Mouse (Mus musculus) hindbrain, embryonic 10.5 days (tissue): ENCODE measurements around the gene Tubb3. TPM values are rescaled to one million over a fixed set of nuclear protein-coding genes. Genes with fewer than 3 reads are reported as not detected.
"Not testable (repeated sequence)": the region's sequence is repeated elsewhere in the genome, so short reads cannot be mapped to it uniquely, and the experiment has no call there.

Experiments used
- DNase-seq: peaks from one replicate; pipeline ENCODE4 v3.0.0-alpha.2; 2017; ENCODE audit warnings: low spot score
- H3K27ac ChIP-seq: fragments of 300-500 bp; sonication (generic); 2 replicates; pipeline ENCODE4 v1.5.1; 2016; ENCODE audit warnings: mild to moderate bottlenecking, moderate library complexity
- H3K27me3 ChIP-seq: fragments of 300-500 bp; sonication (generic); 2 replicates; pipeline ENCODE4 v1.6.1; 2016; ENCODE audit warnings: mild to moderate bottlenecking; ENCODE audit not compliant: poor library complexity, insufficient read depth, severe bottlenecking
- H3K36me3 ChIP-seq: fragments of 300-500 bp; sonication (generic); 2 replicates; pipeline ENCODE4 v1.6.1; 2016; ENCODE audit warnings: mild to moderate bottlenecking, moderate library complexity
- H3K4me1 ChIP-seq: fragments of 300-500 bp; sonication (generic); replicated peaks from 2 replicates; pipeline ENCODE4 v1.6.1; 2016; ENCODE audit warnings: mild to moderate bottlenecking
- H3K4me3 ChIP-seq: fragments of 300-500 bp; sonication (generic); 2 replicates; pipeline ENCODE4 v1.5.1; 2016; ENCODE audit warnings: mild to moderate bottlenecking, moderate library complexity
- H3K9me3 ChIP-seq: fragments of 300-500 bp; sonication (generic); 2 replicates; pipeline ENCODE4 v1.6.1; 2016; ENCODE audit warnings: mild to moderate bottlenecking, moderate library complexity
- WGBS: fragments of 180-500 bp; shearing (Covaris S2); methylation state at CpG from one replicate; pipeline ENCODE4 v1.1.7; 2016; 5-methylcytosine and 5-hydroxymethylcytosine counted together
- polyA plus RNA-seq: library from polyadenylated mRNA; unstranded; fragments of >200 nt; fragmentation: Nextera tagmentation; extraction: Ambion mirVana; gene quantifications from 2 replicates; pipeline ENCODE4 v1.2.1, GENCODE M21; 2016

The Tubb3 gene
- polyA plus RNA-seq, 1 experiment from 2014 or later, result 909 TPM

- Histone ChIP-seq H3K27ac (no peak overlapping the region), H3K27me3 (peaks cover 4% of the 10 kb centered on the region; the same call in 1 of the 2 replicates), H3K9me3 (no peaks in the 10 kb centered on the region), H3K36me3 (peaks cover 58% of the 10 kb centered on the region), H3K4me3 (no peak overlapping the region), H3K4me1 (peaks cover 24% of the 10 kb centered on the region)
- 94% methylated on average over 9 of the region's 9 CpGs for WGBS
- no peak for DNase-seq
Observed at GRCm38 (mm10) chr8:123402730-123403326, 8.4 kb upstream of the Tubb3 start.

DNA sequence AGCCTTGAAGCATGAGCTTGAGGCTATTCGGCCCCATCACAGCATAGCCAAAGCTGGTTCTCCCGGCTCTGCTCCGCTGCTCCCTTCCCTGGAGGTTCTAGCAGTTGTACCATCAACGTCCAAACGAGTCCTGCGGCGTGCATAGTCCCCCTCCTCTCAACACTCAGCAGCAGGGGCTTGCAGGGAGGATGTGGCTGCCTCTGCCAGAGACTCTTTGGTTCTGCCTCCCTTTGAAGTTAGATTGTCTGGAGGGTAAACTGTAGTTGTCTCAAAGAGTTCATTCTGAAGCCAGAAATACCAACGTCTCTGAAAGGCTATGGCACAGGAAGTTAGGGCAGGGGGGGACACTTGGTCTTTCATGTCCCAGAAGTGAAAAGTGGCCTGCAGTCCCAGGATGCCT lies 6.7 kb upstream of the Tubb3 start:
- Histone ChIP-seq H3K27ac (peak overlapping the region; percentile 29; the same call in 1 of the 2 replicates), H3K36me3 (peaks cover 41% of the 10 kb centered on the region), H3K27me3 (peaks cover 14% of the 10 kb centered on the region), H3K4me3 (no peak overlapping the region), H3K4me1 (peaks cover 30% of the 10 kb centered on the region), H3K9me3 (no peaks in the 10 kb centered on the region)
- DNase-seq, result no peak
- WGBS, result 46% methylated on average over 8 of the region's 8 CpGs

DNA sequence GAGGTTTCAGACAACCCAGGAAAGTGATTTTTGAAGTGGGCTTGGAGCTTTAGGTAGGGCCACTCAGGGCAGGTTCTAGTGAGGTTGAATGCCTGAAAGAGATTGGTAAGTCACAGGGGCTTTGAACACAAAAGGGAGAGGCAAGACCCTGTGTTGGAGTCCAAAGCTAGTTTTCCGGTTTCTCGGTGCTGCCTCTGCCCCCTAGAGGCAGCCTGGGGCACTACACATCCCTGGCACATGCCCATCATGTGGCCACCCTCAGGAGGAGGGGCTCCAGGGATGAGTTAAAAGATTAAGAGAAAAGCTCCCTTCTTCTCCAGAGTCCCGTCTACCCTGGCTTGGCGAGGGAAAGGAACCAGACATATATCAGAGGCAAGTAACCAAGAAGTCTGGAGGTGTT lies 4.4 kb upstream of the Tubb3 start, which contains the start of gene Mc1r:
Gene Mc1r (plus strand): TSS at position 322 of the 400 bp plus-strand sequence.
- 12% methylated on average over 4 of the region's 4 CpGs for WGBS
- Histone ChIP-seq H3K36me3 (peaks cover 18% of the 10 kb centered on the region), H3K9me3 (no peaks in the 10 kb centered on the region), H3K27ac (peak within 1 kb of the TSS; percentile 51; the same call in 1 of the 2 replicates), H3K4me3 (peak within 1 kb of the TSS; percentile 7; the same call in 1 of the 2 replicates), H3K27me3 (peaks cover 37% of the 10 kb centered on the region), H3K4me1 (peaks cover 53% of the 10 kb centered on the region)
- DNase-seq, result peak; percentile 74

DNA sequence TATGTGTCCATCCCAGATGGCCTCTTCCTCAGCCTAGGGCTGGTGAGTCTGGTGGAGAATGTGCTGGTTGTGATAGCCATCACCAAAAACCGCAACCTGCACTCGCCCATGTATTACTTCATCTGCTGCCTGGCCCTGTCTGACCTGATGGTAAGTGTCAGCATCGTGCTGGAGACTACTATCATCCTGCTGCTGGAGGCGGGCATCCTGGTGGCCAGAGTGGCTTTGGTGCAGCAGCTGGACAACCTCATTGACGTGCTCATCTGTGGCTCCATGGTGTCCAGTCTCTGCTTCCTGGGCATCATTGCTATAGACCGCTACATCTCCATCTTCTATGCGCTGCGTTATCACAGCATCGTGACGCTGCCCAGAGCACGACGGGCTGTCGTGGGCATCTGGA lies 3.6 kb upstream of the Tubb3 start:
- Histone ChIP-seq H3K4me1 (peaks cover 61% of the 10 kb centered on the region), H3K27ac (no peak overlapping the region), H3K9me3 (no peaks in the 10 kb centered on the region), H3K27me3 (peaks cover 45% of the 10 kb centered on the region), H3K36me3 (peaks cover 10% of the 10 kb centered on the region), H3K4me3 (no peak overlapping the region)
- 93% methylated on average over 13 of the region's 13 CpGs for WGBS
- DNase-seq, result no peak

DNA sequence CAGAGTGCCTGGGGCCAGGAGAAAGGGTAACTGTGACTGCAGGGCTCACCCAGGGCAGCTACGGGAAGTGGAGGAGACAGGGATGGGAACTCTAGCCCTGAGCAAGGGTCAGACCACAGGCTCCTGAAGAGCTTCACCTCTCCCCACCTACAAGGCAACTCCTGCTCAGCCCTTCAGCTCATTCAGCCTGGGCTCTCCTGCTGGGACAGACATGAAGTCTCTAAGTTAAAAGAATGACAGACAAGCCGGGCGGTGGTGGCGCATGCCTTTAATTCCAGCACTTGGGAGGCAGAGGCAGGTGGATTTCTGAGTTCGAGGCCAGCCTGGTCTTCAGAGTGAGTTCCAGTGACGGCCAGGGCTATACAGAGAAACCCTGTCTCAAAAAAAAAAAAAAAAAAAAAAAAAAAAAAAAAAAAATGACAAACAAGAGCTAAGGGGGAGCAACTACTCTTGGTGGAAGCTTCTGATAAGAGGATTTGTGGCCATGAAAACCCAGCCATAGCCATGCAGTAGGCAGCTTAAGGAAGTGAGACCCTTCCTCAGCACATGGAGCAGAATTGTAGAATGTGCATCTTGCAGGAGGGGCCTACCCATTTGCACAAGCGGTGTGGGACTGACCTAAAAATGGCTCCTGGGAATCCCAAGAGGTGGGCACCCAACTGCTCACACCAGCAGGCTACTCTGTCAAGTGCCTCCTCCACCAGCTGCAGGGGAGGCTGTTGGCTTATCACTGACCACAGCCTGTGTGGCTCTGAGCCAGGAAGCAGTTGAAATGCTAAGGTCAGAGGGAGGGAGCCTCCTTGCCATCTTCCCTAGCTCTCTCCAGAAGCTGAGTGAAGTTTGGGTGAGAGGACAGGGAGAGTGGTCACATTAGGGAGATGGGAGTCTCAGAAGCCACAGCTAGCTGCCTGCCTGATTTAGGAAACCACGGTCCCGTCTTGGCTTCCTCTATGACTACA lies 2.4 kb upstream of the Tubb3 start:
- peak overlapping the region; percentile 73 for H3K4me3 ChIP-seq
- WGBS, result 76% methylated on average over 9 of the region's 9 CpGs
- peak overlapping the region; percentile 94 for H3K27ac ChIP-seq
- no peaks in the 10 kb centered on the region for H3K9me3 ChIP-seq
- H3K4me1 ChIP-seq, result peaks cover 74% of the 10 kb centered on the region
- peaks cover 58% of the 10 kb centered on the region for H3K27me3 ChIP-seq
- H3K36me3 ChIP-seq, result no peaks in the 10 kb centered on the region
- DNase-seq, result no peak

- Histone ChIP-seq H3K4me3 (peak overlapping the region; percentile 73), H3K4me1 (peaks cover 68% of the 10 kb centered on the region), H3K27me3 (peaks cover 58% of the 10 kb centered on the region), H3K27ac (peak overlapping the region; percentile 94), H3K36me3 (no peaks in the 10 kb centered on the region), H3K9me3 (no peaks in the 10 kb centered on the region)
- peak; percentile 61 for DNase-seq
- 44% methylated on average over 8 of the region's 8 CpGs for WGBS
Observed at GRCm38 (mm10) chr8:123410049-123410587, 1.1 kb upstream of the Tubb3 start.

GRCm38 (mm10) chr8:123410788-123411187 lies 436 bp upstream of the Tubb3 start:
- 7% methylated on average over 11 of the region's 11 CpGs for WGBS
- Histone ChIP-seq H3K27me3 (peaks cover 58% of the 10 kb centered on the region), H3K36me3 (no peaks in the 10 kb centered on the region), H3K4me1 (peaks cover 68% of the 10 kb centered on the region), H3K27ac (peak overlapping the region; percentile 94), H3K9me3 (no peaks in the 10 kb centered on the region), H3K4me3 (peak overlapping the region; percentile 73)
- no peak for DNase-seq

GRCm38 (mm10) chr8:123411781-123412327 lies 630 bp downstream of the Tubb3 start:
- WGBS, result 5% methylated on average over 16 of the region's 16 CpGs
- Histone ChIP-seq H3K9me3 (no peaks in the 10 kb centered on the region), H3K36me3 (peaks cover 5% of the 10 kb centered on the region), H3K27ac (peak overlapping the region; percentile 94), H3K4me1 (peaks cover 68% of the 10 kb centered on the region), H3K27me3 (peaks cover 58% of the 10 kb centered on the region), H3K4me3 (peak overlapping the region; percentile 73)
- DNase-seq, result no peak

DNA sequence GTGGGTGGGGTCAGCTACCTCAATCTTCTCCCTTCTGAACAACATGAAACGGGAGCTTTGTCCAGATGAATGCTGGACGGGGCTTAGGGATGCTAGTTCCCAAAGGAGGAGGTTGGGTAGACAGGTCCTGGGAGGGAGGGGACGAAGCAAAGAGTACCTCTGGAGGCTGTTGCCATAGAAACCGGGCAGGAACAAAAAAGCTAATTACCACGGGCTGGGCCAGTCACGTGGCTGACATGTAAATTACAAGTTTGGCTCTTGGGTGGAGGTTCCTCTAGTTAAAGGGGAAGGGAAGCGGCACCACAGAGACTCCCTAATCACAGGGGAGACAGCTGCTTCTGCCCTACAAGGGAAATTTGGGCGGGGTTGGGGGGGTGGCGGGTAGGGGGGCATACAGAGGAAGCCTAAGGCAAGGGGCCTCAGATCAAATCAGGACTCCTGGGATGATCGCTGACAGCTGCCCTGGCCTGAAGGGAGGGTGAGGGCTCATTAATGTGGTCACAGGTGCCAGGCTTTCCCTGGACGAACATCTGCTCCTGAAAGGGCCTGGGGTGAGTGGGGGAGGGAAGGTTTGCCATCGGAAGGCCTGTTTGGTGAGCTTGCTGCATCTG lies 1.4 kb downstream of the Tubb3 start:
- H3K9me3 ChIP-seq, result no peaks in the 10 kb centered on the region
- WGBS, result under 1% methylated on average over 12 of the region's 12 CpGs
- H3K4me3 ChIP-seq, result peak overlapping the region; percentile 73
- H3K27me3 ChIP-seq, result peaks cover 56% of the 10 kb centered on the region
- H3K27ac ChIP-seq, result peak overlapping the region; percentile 94
- peak; percentile 75 for DNase-seq
- H3K4me1 ChIP-seq, result peaks cover 70% of the 10 kb centered on the region
- peaks cover 12% of the 10 kb centered on the region for H3K36me3 ChIP-seq

GRCm38 (mm10) chr8:123414255-123414654 lies 3.0 kb downstream of the Tubb3 start:
- Histone ChIP-seq H3K9me3 (no peaks in the 10 kb centered on the region), H3K27ac (peak overlapping the region; percentile 94), H3K27me3 (peaks cover 47% of the 10 kb centered on the region), H3K4me1 (peaks cover 66% of the 10 kb centered on the region), H3K36me3 (peaks cover 28% of the 10 kb centered on the region), H3K4me3 (peak overlapping the region; percentile 73)
- peak; percentile 59 for DNase-seq
- 15% methylated on average over 9 of the region's 9 CpGs for WGBS

GRCm38 (mm10) chr8:123414997-123415696 lies 3.9 kb downstream of the Tubb3 start:
- H3K4me1 ChIP-seq, result peaks cover 57% of the 10 kb centered on the region
- H3K4me3 ChIP-seq, result peak overlapping the region; percentile 73
- 85% methylated on average over 5 of the region's 5 CpGs for WGBS
- peaks cover 37% of the 10 kb centered on the region for H3K36me3 ChIP-seq
- not testable (repeated sequence) for DNase-seq, H3K9me3 ChIP-seq, H3K27ac ChIP-seq
- H3K27me3 ChIP-seq, result peaks cover 38% of the 10 kb centered on the region
